Mouse (Mus musculus) spleen, adult 12 weeks (tissue): Measurements from ENCODE around the gene Clec16a.

ENCODE experiments used
- DNase-seq: peaks from one replicate; pipeline ENCODE4 v3.0.0; 2022; ENCODE audit warnings: low spot score

The Clec16a gene

GRCm38 (mm10) chr16:10764323-10764722 is 219.2 kb downstream of the Clec16a start:
- DNase-seq: no peak

- peak; percentile 52 for DNase-seq
These were observed 222.0 kb downstream of the Clec16a start for GRCm38 (mm10) chr16:10767158-10767557.

DNA sequence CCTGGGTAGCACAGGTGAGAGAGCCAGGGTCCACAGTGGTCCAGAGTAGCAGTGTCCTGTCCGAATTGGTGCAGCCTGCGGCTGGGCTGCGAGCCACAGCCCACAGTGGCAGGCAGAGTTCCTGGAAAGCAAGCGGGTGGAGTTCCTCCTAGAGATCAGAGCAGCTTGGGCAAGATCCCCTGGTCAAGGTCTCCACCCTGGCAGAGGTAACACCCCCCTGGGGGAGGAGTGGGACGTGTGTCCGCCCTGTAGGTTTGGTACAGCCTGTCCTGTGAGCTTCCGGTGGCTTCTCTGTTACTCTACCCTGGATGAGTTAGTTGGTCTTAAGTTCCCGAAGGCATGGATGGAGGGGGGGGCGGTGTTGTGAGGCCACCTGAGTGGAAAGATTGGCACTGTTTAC is 223.7 kb downstream of the Clec16a start:
- no peak for DNase-seq

DNA sequence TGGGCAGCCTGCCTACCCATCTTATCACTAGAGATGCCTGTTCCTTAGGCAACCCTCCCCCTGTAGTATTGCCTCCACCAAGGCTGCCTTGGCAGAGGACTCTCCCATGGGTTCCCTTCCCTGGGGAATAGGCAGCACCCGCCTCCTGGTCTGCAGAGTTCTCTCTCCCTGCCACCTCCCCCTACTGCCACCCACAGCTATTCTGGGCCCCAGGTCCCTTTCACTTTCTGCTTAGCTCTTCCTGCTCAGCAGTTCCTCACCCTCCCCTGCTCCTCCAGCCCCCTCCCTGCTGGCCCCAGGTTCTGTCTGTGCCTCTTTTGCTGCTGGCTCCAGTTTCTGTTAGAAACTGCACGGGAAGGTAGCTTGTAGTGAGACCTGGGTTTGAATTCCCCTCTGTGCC is 224.5 kb downstream of the Clec16a start:
- DNase-seq: no peak

GRCm38 (mm10) chr16:10770531-10771325 is 225.6 kb downstream of the Clec16a start:
- DNase-seq: no peak

GRCm38 (mm10) chr16:10771769-10772510 is 226.8 kb downstream of the Clec16a start:
- DNase-seq: peak; percentile 34

DNA sequence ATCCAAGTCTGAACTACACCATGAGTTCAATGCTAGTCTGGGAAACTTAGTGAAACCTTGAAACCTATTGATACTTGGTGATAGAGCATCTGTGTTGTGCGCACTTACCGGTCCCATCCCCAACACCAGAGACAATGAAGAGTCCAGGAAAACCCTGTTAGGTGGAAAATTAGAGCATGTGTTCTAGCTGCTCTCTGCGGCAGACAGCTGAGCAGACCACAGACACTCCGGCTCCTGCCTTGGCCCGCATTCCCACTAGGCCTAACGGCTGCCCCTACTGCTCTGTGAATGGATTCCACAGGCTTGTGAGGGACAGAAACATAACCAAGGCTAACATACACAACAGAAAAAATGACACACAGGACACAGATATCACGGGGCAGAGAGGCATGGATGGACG is 228.4 kb downstream of the Clec16a start:
- DNase-seq: no peak

DNA sequence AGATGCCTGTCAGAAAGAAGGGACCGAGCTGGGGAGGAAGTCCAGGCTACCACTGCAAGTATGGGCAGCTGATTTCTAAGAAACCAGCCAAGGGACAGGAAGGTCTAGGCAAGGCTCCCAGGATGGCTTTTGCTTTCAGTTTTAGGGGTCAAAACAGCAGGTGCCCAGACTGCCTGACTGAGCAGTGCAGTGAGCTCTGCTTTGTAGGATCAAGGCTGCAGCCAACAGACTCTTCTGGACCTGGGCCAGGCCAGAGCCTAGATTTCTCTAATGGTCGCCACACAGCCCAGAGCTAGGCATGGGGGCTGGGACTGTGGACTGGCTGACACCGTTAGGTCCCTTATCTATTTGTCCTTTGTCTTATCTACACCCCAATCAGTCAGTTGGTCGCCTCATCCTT is 229.6 kb downstream of the Clec16a start:
- no peak for DNase-seq

- no peak for DNase-seq
These were observed 231.2 kb downstream of the Clec16a start for GRCm38 (mm10) chr16:10776322-10776721.

- no peak for DNase-seq
These were observed 232.5 kb downstream of the Clec16a start for GRCm38 (mm10) chr16:10777579-10778160.

- DNase-seq: no peak
These were observed 235.5 kb downstream of the Clec16a start for GRCm38 (mm10) chr16:10780631-10781120.

GRCm38 (mm10) chr16:10781862-10782371 is 236.8 kb downstream of the Clec16a start:
- DNase-seq: no peak

DNA sequence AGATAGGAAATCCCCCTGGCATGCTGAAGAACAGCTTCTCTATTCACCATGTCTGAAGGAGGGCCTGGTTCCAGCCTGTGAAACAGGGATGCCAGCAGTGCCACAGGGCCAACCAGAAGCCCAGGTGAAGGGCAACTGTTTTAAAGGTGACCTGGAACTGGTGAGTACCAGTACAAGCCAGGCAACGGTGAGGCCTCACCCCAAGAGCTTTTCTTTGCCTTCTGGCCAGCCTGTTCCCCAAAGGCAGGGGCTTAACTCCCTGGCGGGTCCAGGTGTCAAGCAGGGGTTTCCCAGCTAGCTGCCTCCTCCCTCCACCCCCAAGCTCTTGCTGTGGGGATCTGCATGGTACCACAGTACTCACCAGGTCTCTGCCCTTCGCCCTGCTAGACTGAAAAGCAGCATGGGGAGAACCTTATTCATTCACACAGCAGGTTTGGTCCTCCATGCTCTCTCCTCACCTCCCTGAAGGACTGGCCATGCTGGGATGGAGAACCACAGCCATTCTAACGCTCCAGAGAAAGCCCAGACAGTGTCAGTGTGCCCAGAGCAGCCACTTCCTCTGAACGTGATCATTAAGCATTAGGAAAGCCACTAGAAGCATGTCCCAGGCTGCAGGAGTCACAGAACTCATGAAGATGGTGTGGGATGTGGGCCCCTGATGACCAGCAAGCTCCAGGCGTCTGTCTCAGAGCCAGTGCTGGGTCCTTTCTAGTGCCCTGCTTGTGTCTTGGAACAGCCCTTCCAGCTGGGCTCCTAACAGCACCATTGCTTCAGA is 237.4 kb downstream of the Clec16a start:
- no peak for DNase-seq

DNA sequence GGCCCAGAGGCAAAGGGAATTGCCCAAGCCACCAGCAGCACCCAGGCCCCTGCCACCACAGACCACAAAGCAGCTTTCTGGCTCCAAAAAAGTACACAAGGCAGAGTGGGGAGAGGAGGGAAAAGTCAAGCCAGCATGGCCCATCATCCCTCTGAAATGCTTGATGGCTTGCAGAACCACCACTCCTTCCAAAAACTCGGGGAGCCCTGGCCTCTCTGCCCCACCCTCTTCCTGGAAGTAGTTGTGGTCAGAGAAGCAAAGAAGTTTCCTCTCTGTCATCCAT is 238.0 kb downstream of the Clec16a start:
- no peak for DNase-seq

DNA sequence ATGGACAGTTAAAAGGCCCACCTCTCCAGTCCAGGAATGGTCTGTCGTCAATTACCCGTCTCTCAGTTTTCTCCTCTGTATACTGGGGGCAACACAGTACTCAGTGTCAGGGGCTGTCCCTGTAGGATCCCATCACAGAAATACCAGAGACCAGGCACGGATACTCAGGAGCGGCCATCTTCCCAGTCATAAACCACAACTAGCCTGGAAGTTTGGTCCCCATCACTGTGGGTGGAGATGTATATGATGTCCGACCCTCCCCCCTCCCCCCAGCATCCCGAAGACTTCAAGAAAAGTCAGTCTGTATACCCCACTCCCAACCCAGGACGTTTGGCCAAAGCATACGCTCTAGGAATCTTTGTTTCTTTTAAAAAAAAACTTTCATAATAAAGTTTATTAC is 238.3 kb downstream of the Clec16a start:
- no peak for DNase-seq

GRCm38 (mm10) chr16:10783883-10784792 is 239.0 kb downstream of the Clec16a start:
- peak; percentile 17 for DNase-seq

DNA sequence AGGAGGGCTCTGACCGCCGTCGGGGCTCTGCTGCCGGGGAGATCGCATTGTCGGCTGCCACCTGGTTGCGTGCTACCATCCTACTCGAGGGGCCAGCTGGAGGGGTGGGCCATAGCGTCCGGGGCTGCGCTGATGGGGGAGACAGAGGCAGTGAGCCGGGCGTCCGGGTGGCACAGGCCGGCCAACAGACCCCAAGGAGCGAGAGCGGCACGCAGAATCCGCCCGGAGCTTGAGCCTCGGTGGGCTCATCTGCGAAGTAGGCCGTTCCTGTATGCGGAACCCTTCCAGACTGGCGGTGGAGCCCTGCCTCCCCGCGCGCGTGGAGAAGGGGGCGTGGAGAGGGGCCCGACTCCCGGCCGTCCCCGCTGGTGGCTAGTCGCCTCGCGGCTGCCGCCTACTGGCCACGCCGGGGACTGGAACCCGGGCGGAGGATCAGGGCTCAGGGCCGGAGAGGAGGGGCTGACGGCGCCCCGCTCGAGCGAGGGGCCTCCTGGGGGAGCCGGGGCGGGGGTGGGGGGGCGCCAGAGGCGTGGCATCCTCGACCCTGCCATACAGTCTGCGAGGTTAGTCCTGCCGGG is 239.7 kb downstream of the Clec16a start:
- DNase-seq: peak; percentile 83

GRCm38 (mm10) chr16:10785371-10786231 is 240.5 kb downstream of the Clec16a start, which contains the start of gene Socs1:
Socs1 (minus strand) TSS chr16:10785536.
- DNase-seq: peak; percentile 78

DNA sequence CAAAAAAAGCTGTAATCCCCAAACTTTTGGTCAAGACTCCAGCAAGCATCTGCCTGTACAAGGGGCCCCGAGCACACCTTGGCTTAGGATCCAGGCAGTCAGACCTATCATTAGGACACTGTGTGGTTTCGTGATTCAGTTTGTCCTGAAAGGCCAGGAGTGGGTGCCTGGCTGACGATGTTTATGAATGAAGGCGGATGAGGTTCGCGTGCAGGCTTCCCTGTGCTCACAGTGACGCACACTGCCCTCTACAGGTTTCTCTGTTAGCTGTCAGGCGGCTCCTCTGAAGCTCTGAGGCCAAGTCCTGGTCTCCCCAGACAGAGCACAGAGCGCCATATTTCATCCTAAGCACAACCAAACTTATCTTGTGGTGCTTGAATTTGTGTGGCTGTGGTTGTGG is 241.1 kb downstream of the Clec16a start:
- DNase-seq: peak; percentile 68
